Mouse (Mus musculus): ENCODE measurements around the gene Diras2. TPM values are rescaled to one million over a fixed set of nuclear protein-coding genes. Genes with fewer than 3 reads are reported as not detected.

The Diras2 gene
- total RNA-seq, 1 experiment: 0.76 TPM

- H3K9me3 ChIP-seq (ENCODE audit: control insufficient read depth, insufficient read depth, low read depth, low read length): no peaks in the 10 kb centered on the region
- no peak overlapping the region for H3K9ac ChIP-seq (ENCODE audit: insufficient read depth, low read depth, low read length, poor library complexity, severe bottlenecking)
- no peak for DNase-seq (ENCODE audit: low read depth, low spot score)
- no peak overlapping the region for H3K4me3 ChIP-seq (ENCODE audit: insufficient read depth in 1 of 2, low read depth in 1 of 2, low read length in 2 of 2, poor library complexity in 1 of 2, severe bottlenecking in 1 of 2)
- H3K4me1 ChIP-seq (ENCODE audit: control insufficient read depth in 2 of 2, insufficient read depth in 2 of 2, low read length in 2 of 2, poor library complexity in 1 of 2): peaks cover 11 to 24% of the 10 kb centered on the region in 2 experiments
- H3K36me3 ChIP-seq (ENCODE audit: control insufficient read depth, insufficient read depth, low read length, poor library complexity, severe bottlenecking): no peaks in the 10 kb centered on the region
- no peak overlapping the region for H3K27ac ChIP-seq (ENCODE audit: insufficient read depth, low read depth, low read length, poor library complexity, severe bottlenecking)
- no peak for TF ChIP-seq ZC3H11A (IDR thresholded peaks at IDR 0.05; ENCODE audit: borderline replicate concordance, low read depth, low read length)
- TF ChIP-seq MAFK (IDR thresholded peaks at IDR 0.05; ENCODE audit: insufficient read depth, low read depth, low read length): no peak
- no peak for TF ChIP-seq ZNF384 (IDR thresholded peaks at IDR 0.05; ENCODE audit: low read depth, low read length)
- no peak for TF ChIP-seq CHD2 (IDR thresholded peaks at IDR 0.05; ENCODE audit: low read depth, low read length)
- TF ChIP-seq HCFC1 (IDR thresholded peaks at IDR 0.05; ENCODE audit: borderline replicate concordance, insufficient read depth, low read length): no peak
- in situ Hi-C loops (cut with MboI; ENCODE audit: low sequenced_read_pairs in 2 of 2, unreplicated experiment in 2 of 2): no loop called here
Observed at GRCm38 (mm10) chr13:52566777-52567176, 35.7 kb upstream of the Diras2 start.

- Histone ChIP-seq H3K9ac (ENCODE audit: insufficient read depth, low read depth, low read length, poor library complexity, severe bottlenecking) (no peak overlapping the region), H3K27ac (ENCODE audit: insufficient read depth, low read depth, low read length, poor library complexity, severe bottlenecking) (no peak overlapping the region), H3K4me3 (ENCODE audit: insufficient read depth in 1 of 2, low read depth in 1 of 2, low read length in 2 of 2, poor library complexity in 1 of 2, severe bottlenecking in 1 of 2) (no peak overlapping the region), H3K9me3 (ENCODE audit: control insufficient read depth, insufficient read depth, low read depth, low read length) (no peaks in the 10 kb centered on the region), H3K4me1 (ENCODE audit: control insufficient read depth in 2 of 2, insufficient read depth in 2 of 2, low read length in 2 of 2, poor library complexity in 1 of 2) (peaks cover 16 to 28% of the 10 kb centered on the region in 2 experiments), H3K36me3 (ENCODE audit: control insufficient read depth, insufficient read depth, low read length, poor library complexity, severe bottlenecking) (no peaks in the 10 kb centered on the region)
- in situ Hi-C loops (cut with MboI; ENCODE audit: low sequenced_read_pairs in 2 of 2, unreplicated experiment in 2 of 2): no loop called here
- TF ChIP-seq CHD2 (IDR thresholded peaks at IDR 0.05; ENCODE audit: low read depth, low read length): no peak
- no peak for TF ChIP-seq ZNF384 (IDR thresholded peaks at IDR 0.05; ENCODE audit: low read depth, low read length)
- no peak for TF ChIP-seq MAFK (IDR thresholded peaks at IDR 0.05; ENCODE audit: insufficient read depth, low read depth, low read length)
- no peak for TF ChIP-seq ZC3H11A (IDR thresholded peaks at IDR 0.05; ENCODE audit: borderline replicate concordance, low read depth, low read length)
- no peak for TF ChIP-seq HCFC1 (IDR thresholded peaks at IDR 0.05; ENCODE audit: borderline replicate concordance, insufficient read depth, low read length)
- no peak for DNase-seq (ENCODE audit: low read depth, low spot score)
Observed at GRCm38 (mm10) chr13:52566188-52566760, 35.2 kb upstream of the Diras2 start.

DNA sequence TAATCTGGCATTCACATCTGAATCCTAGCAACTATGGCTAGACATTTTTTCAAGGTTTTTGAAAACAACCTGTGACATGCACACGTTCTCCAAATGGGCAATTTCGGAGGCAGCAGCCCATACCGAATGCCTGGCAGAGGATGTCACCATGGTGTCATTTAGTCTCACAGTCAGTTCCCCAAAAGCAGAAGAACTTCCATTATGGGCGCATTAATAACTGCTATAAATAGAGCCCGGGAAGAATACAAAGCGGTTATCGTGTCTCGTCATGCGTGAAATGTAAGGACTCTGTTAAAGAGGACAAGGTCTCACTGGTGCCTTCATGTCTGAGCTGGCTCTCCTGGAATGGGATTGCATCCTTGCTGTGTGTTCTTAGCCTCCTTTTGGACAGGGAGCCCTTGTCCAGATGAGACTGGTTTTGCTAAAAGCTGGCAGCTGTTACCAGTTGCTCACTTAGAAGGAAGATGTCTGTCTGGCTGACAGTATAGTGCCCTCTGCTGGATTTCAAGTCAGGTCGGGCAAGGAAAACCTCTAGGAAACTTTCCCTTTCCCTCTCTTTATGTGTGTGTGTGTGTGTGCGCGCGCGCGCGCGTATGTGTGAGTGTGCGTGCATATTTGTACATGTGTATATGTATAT is 34.1 kb upstream of the Diras2 start:
- TF ChIP-seq CHD2 (IDR thresholded peaks at IDR 0.05; ENCODE audit: low read depth, low read length) (no peak), HCFC1 (IDR thresholded peaks at IDR 0.05; ENCODE audit: borderline replicate concordance, insufficient read depth, low read length) (no peak), ZC3H11A (IDR thresholded peaks at IDR 0.05; ENCODE audit: borderline replicate concordance, low read depth, low read length) (no peak), ZNF384 (IDR thresholded peaks at IDR 0.05; ENCODE audit: low read depth, low read length) (no peak)
- Histone ChIP-seq H3K4me1 (ENCODE audit: control insufficient read depth in 2 of 2, insufficient read depth in 2 of 2, low read length in 2 of 2, poor library complexity in 1 of 2) (peaks cover 20 to 31% of the 10 kb centered on the region in 2 experiments), H3K9me3 (ENCODE audit: control insufficient read depth, insufficient read depth, low read depth, low read length) (no peaks in the 10 kb centered on the region), H3K36me3 (ENCODE audit: control insufficient read depth, insufficient read depth, low read length, poor library complexity, severe bottlenecking) (no peaks in the 10 kb centered on the region), H3K27ac (ENCODE audit: insufficient read depth, low read depth, low read length, poor library complexity, severe bottlenecking) (no peak overlapping the region), H3K9ac (ENCODE audit: insufficient read depth, low read depth, low read length, poor library complexity, severe bottlenecking) (no peak overlapping the region), H3K4me3 (ENCODE audit: insufficient read depth in 1 of 2, low read depth in 1 of 2, low read length in 2 of 2, poor library complexity in 1 of 2, severe bottlenecking in 1 of 2) (no peak overlapping the region)
- in situ Hi-C loops (cut with MboI; ENCODE audit: low sequenced_read_pairs in 2 of 2, unreplicated experiment in 2 of 2): no loop called here
- DNase-seq (ENCODE audit: low read depth, low spot score): no peak

GRCm38 (mm10) chr13:52562166-52562571 is 31.1 kb upstream of the Diras2 start:
- in situ Hi-C loops (cut with MboI; ENCODE audit: low sequenced_read_pairs in 2 of 2, unreplicated experiment in 2 of 2): no loop called here
- Histone ChIP-seq H3K27ac (ENCODE audit: insufficient read depth, low read depth, low read length, poor library complexity, severe bottlenecking) (peak overlapping the region; percentile 78; the same call in 1 of the 2 replicates), H3K36me3 (ENCODE audit: control insufficient read depth, insufficient read depth, low read length, poor library complexity, severe bottlenecking) (no peaks in the 10 kb centered on the region), H3K9ac (ENCODE audit: insufficient read depth, low read depth, low read length, poor library complexity, severe bottlenecking) (no peak overlapping the region), H3K9me3 (ENCODE audit: control insufficient read depth, insufficient read depth, low read depth, low read length) (no peaks in the 10 kb centered on the region), H3K4me3 (ENCODE audit: insufficient read depth in 1 of 2, low read depth in 1 of 2, low read length in 2 of 2, poor library complexity in 1 of 2, severe bottlenecking in 1 of 2) (no peak overlapping the region), H3K4me1 (ENCODE audit: control insufficient read depth in 2 of 2, insufficient read depth in 2 of 2, low read length in 2 of 2, poor library complexity in 1 of 2) (peaks cover 20 to 31% of the 10 kb centered on the region in 2 experiments)
- peak; percentile 76 for TF ChIP-seq MAFK (IDR thresholded peaks at IDR 0.05; ENCODE audit: insufficient read depth, low read depth, low read length)
- no peak for TF ChIP-seq ZC3H11A (IDR thresholded peaks at IDR 0.05; ENCODE audit: borderline replicate concordance, low read depth, low read length)
- TF ChIP-seq CHD2 (IDR thresholded peaks at IDR 0.05; ENCODE audit: low read depth, low read length): peak; percentile 75; the same call in 1 of the 2 replicates
- DNase-seq (ENCODE audit: low read depth, low spot score): peak; percentile 65

Measured in ES-E14 (cell line).